Mouse (Mus musculus) intestine, embryonic 14.5 days (tissue): Measurements from ENCODE around the gene Cstad. TPM values are rescaled to one million over a fixed set of nuclear protein-coding genes. Genes with fewer than 3 reads are reported as not detected.
A peak's percentile ranks its signal among the peaks of the same experiment; 100 is the strongest.

Experiments used
- ATAC-seq: fragments of 200-750 bp; cut with Nextera tagmentation; replicated peaks from 2 replicates; pipeline ENCODE4 v1.8.0; 2017; ENCODE audit warnings: low read depth, moderate number of reproducible peaks, moderate TSS enrichment, moderate library complexity; ENCODE audit not compliant: low FRiP score, low TSS enrichment
- DNase-seq: peaks from one replicate; pipeline ENCODE4 v3.0.0-alpha.2; 2018; ENCODE audit warnings: low spot score
- H3K27ac ChIP-seq: fragments of 300-500 bp; sonication (generic); 2 replicates; pipeline ENCODE4 v1.5.1; 2014; ENCODE audit warnings: low read depth, mild to moderate bottlenecking, control low read depth
- H3K27me3 ChIP-seq: fragments of 300-500 bp; sonication (generic); replicated peaks from 2 replicates; pipeline ENCODE4 v1.6.1; 2014; ENCODE audit warnings: low read length, control low read depth; ENCODE audit not compliant: control insufficient read depth, insufficient read depth
- H3K36me3 ChIP-seq: fragments of 300-500 bp; sonication (generic); 2 replicates; pipeline ENCODE4 v1.6.1; 2014; ENCODE audit warnings: low read length, control low read depth; ENCODE audit not compliant: control insufficient read depth, insufficient read depth
- H3K4me1 ChIP-seq: fragments of 300-500 bp; sonication (generic); replicated peaks from 2 replicates; pipeline ENCODE4 v1.6.1; 2014; ENCODE audit warnings: low read length, control low read depth, mixed read lengths; ENCODE audit not compliant: control insufficient read depth, insufficient read depth
- H3K4me2 ChIP-seq: fragments of 300-500 bp; sonication (generic); 2 replicates; pipeline ENCODE4 v1.6.1; 2014; ENCODE audit warnings: low read length
- H3K4me3 ChIP-seq: fragments of 300-500 bp; sonication (generic); 2 replicates; pipeline ENCODE4 v1.5.1; 2014; ENCODE audit warnings: low read depth, low read length, control low read depth, mixed read lengths
- H3K9ac ChIP-seq: fragments of 300-500 bp; sonication (generic); 2 replicates; pipeline ENCODE4 v1.6.1; 2014; ENCODE audit warnings: mild to moderate bottlenecking, low read length
- H3K9me3 ChIP-seq: fragments of 300-500 bp; sonication (generic); 2 replicates; pipeline ENCODE4 v1.6.1; 2016; ENCODE audit warnings: low read length, control low read depth; ENCODE audit not compliant: control insufficient read depth
- WGBS: fragments of 180-500 bp; shearing (Covaris S2); extraction: QIAGEN DNeasy Blood & Tissue Kit; methylation state at CpG from one replicate; pipeline ENCODE4 v1.1.7; 2014; 5-methylcytosine and 5-hydroxymethylcytosine counted together
- polyA plus RNA-seq: library from polyadenylated mRNA; unstranded; fragments of >200 nt; fragmentation: Nextera tagmentation; extraction: Ambion mirVana; gene quantifications from 2 replicates; pipeline ENCODE4 v1.2.1, GENCODE M21; 2014

Cstad gene
- polyA plus RNA-seq: 0.99 and 1.1 TPM in 2 replicates

DNA sequence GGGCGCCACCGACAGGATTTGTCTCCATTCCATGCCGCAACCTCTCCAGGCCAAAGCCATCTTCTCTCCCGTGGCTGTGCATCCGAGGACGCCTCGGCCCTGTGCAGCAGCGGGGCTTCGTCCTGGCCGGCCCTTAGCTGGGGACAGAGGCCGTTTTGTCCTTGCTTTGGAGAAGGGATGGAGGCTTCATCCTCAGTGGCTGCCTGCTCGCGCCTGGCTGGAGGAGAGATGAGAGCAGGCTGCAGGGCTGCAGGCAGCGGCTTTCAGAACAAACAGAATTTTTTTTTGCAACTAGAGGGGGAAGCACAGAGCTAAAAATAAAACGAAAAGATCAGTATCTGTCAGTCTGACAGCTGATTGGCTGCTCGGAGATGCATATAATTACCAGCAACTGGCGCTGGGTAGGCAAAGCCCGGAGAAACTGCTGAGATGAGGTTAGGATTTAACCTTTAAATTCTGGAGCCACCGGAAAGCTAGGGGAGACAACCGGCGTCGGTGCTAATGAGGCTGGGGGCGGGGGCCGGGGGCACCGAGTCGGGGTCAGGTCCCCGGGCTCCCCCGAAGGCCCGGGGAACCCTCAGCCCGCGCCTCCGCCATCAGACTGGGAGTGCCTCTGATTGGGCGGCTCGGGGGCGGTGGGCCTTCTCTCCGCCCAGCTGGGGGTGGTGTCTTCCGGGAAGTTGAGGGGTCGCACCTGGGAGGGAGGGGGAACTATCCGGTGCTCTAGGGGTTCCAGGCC is at the start of gene Cstad:
Gene Cstad (plus strand): TSS at position 400 of the 739 bp plus-strand sequence.
- H3K4me2 ChIP-seq: peak within 1 kb of the TSS; percentile 59
- DNase-seq (peak; percentile 90), ATAC-seq (peak; percentile 72)
- H3K27ac ChIP-seq: peak within 1 kb of the TSS; percentile 96
- H3K4me1 ChIP-seq: peaks cover 27% of the 10 kb centered on the region
- H3K4me3 ChIP-seq: peak within 1 kb of the TSS; percentile 47
- 1% methylated on average over 38 of the region's 39 CpGs for WGBS
- H3K36me3 ChIP-seq: no peaks in the 10 kb centered on the region
- no peaks in the 10 kb centered on the region for H3K9me3 ChIP-seq
- H3K9ac ChIP-seq: peak within 1 kb of the TSS; percentile 61
- no peaks in the 10 kb centered on the region for H3K27me3 ChIP-seq

DNA sequence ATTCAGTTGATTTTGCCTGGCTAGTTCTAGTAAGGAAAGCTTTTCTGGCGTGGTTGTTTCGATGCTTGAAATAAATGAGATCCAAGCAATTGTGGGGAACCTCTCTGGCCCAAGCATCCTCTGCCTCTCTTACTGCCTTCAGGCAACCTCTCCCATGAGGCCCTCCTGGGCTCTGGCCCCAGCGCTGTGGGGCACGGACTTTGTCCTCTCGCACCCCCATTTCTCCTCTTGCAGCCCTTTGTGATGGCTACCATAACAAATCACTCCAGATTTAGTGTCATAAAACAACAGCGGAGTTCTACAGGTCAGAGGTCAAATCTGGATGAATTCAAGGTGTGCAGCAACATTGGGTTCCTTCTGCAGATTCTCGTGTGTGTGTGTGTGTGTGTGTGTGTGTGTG is 49.1 kb upstream of the Cstad start:
- Histone ChIP-seq H3K27ac (no peak overlapping the region), H3K36me3 (no peaks in the 10 kb centered on the region), H3K4me2 (peak overlapping the region; percentile 60), H3K4me1 (peaks cover 31% of the 10 kb centered on the region), H3K9ac (no peak overlapping the region), H3K4me3 (no peak overlapping the region; the same call in 1 of the 2 replicates), H3K27me3 (no peaks in the 10 kb centered on the region), H3K9me3 (no peaks in the 10 kb centered on the region)
- ATAC-seq: no peak
- peak; percentile 65 for DNase-seq
- 36% methylated on average over 7 of the region's 7 CpGs for WGBS

DNA sequence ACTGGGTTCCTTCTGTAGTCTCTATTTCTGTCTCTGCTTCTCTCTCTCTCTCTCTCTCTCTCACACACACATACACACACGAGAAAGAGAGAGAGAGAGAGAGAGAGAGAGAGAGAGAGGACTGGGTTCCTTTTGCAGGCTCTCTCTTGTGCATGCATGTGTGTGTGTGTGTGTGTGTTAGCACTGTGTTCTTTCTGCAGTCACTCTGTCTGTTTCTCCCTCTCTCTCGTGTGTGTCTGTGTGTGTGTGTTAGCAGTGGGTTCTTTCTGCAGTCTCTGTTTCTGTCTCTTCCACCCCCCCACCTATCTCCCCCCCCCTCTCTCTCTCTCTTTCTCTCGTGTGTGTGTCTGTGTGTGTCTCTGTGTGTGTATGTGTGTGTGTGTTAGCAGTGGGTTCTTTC is 48.6 kb upstream of the Cstad start:
- Histone ChIP-seq H3K9ac (no peak overlapping the region), H3K4me3 (no peak overlapping the region), H3K4me2 (no peak overlapping the region), H3K36me3 (no peaks in the 10 kb centered on the region), H3K27me3 (no peaks in the 10 kb centered on the region), H3K27ac (no peak overlapping the region), H3K4me1 (peaks cover 29% of the 10 kb centered on the region), H3K9me3 (no peaks in the 10 kb centered on the region)
- no peak for DNase-seq
- ATAC-seq: no peak
- 33% methylated on average over 2 of the region's 3 CpGs for WGBS

DNA sequence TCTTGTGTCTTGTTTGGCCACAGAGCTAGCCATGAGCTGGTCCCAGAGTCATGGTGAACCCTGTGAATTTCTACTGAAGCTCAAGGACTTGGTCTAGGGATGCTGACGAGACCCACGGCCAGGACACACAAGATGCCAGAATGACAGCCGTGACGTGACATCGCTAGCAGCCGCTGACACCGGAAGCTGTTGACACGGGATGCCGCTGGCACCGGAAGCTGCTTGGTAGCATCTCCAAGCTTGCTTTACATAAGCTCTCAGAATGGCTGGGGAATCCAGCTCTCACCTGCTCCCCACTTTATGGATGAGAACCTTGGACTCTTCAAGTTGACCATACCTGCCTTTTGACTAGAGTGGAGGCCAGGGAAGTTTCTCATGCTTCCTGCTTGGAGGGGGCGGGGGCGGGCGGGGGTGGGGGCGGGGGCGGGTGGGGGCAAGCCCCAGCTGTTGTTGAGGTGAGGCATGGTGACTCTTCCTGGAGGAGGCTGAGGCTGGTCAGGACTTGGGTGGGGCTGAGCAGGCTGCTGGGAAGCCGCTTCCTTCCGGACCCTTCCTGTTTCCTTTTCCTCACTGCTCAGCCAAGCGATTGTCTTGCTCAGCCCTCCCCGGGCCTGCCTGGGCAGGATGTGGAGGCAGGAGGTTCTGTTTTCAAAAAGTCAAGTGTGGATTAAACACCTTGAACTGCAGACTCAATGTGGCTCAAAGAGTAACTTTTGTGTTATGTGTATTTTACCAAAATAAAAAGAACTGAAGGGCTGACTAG is 47.2 kb upstream of the Cstad start:
- no peaks in the 10 kb centered on the region for H3K27me3 ChIP-seq
- H3K9me3 ChIP-seq: no peaks in the 10 kb centered on the region
- peaks cover 25% of the 10 kb centered on the region for H3K4me1 ChIP-seq
- no peak overlapping the region for H3K9ac ChIP-seq
- no peak overlapping the region for H3K27ac ChIP-seq
- ATAC-seq (no peak; the same call in 1 of the 2 replicates), DNase-seq (peak; percentile 61)
- H3K4me3 ChIP-seq: no peak overlapping the region
- no peaks in the 10 kb centered on the region for H3K36me3 ChIP-seq
- WGBS: 67% methylated on average over 19 of the region's 19 CpGs
- H3K4me2 ChIP-seq: no peak overlapping the region

DNA sequence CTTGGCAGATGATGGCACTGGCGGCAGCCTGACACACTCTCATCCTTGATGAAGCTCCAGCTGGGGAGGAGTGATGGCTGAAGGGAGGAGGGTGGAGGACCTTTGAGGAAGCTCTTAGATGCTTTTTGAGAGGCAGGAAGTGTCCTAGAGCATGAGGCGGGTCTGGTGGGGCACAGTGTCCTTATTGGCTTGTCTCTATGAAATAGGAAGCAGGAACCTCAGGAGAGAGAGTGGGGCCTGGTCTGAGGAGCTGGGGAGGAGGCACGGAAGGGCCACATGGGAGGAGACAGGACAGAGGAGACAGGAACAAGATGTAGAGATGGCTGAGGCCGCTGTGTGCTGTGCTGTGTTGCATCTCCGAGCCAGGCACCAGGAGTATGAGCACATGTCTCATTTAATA is 43.3 kb upstream of the Cstad start:
- no peak overlapping the region for H3K4me3 ChIP-seq
- ATAC-seq (no peak), DNase-seq (no peak)
- H3K27ac ChIP-seq: no peak overlapping the region
- H3K4me1 ChIP-seq: peaks cover 8% of the 10 kb centered on the region; the same call in 1 of the 2 replicates
- H3K4me2 ChIP-seq: no peak overlapping the region
- H3K36me3 ChIP-seq: no peaks in the 10 kb centered on the region
- no peak overlapping the region for H3K9ac ChIP-seq
- H3K9me3 ChIP-seq: no peaks in the 10 kb centered on the region
- 67% methylated on average over 5 of the region's 5 CpGs for WGBS
- H3K27me3 ChIP-seq: no peaks in the 10 kb centered on the region

DNA sequence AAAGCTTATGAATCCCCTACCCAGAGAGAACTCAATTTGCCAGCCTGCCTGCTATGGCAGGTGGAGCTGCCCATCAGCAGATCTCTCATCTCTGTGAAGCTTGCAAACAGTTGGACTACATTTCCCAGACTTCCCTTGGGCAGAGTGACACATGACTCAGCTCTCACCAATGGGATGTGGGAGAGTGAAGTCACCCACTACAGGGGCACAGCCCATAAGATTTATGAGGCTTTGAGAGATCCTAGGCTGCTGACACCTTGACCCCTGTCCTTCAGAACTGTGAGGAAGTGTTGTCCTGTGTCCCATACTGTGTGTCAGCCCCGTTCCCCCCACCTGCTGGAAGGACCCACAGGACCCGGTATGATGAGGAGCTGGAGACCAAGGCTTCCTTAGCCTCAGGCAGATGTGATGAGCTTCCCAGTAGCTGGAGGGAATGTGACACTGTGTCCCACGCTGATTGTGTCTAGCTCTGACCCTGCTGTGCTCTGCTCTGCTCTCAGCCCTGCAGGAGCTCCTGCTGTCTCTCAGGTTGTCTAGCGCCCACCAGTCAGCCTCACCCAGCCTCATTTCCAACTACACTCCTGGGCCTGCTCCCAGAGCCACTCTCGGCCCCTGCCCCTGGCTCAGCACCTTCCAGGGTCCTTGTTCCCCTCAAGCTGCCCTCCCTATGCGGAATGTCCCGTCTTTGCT is 40.8 kb upstream of the Cstad start:
- 47% methylated on average over 7 of the region's 7 CpGs for WGBS
- Histone ChIP-seq H3K9me3 (no peaks in the 10 kb centered on the region), H3K4me2 (no peak overlapping the region), H3K4me1 (no peaks in the 10 kb centered on the region), H3K36me3 (no peaks in the 10 kb centered on the region), H3K9ac (no peak overlapping the region), H3K4me3 (no peak overlapping the region), H3K27ac (no peak overlapping the region), H3K27me3 (no peaks in the 10 kb centered on the region)
- ATAC-seq: peak; percentile 78
- no peak for DNase-seq

DNA sequence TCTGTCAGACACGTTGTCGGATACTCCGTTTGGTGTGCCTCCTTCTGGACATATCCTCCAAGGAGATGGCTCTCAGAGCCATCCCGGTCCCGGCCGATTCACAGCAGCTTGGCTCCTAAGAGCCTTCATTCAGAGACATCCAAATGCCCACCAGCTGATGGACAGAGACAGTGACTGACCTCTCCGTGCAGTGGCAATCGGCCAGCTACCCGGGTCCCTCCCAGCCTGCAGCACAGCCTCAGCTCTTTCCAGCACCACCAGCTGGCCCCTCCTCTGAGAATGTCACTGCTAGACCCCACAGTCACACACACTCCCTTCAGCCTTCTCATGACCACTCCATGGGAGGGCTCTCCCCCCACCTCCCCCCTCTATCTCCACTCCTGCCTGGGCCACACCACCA is 39.6 kb upstream of the Cstad start:
- Histone ChIP-seq H3K4me1 (no peaks in the 10 kb centered on the region), H3K27me3 (no peaks in the 10 kb centered on the region), H3K9ac (no peak overlapping the region), H3K27ac (no peak overlapping the region), H3K36me3 (no peaks in the 10 kb centered on the region), H3K9me3 (no peaks in the 10 kb centered on the region), H3K4me3 (no peak overlapping the region), H3K4me2 (no peak overlapping the region)
- DNase-seq (no peak), ATAC-seq (no peak)
- WGBS: 61% methylated on average over 9 of the region's 9 CpGs

DNA sequence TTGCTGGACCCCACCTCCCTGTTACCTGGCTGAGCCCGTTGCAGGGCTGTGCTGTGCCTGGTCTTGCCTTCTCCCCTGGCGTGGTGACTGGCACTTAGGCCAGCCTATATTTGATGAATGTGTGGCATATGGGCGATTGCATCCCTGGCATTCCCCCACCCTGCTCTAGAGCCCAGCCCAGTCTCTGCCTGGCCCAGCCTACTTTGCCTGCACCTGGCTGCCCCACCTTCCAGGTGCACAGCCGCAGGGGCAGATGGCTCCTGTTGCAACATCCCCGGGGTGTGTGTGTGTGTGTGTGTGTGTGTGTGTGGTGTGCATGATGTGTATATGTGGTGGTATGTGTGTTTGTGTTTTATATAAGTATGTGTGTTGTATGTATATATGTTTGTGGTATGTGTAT is 38.3 kb upstream of the Cstad start:
- no peaks in the 10 kb centered on the region for H3K4me1 ChIP-seq
- H3K27me3 ChIP-seq: no peaks in the 10 kb centered on the region
- ATAC-seq (no peak), DNase-seq (no peak)
- no peaks in the 10 kb centered on the region for H3K9me3 ChIP-seq
- no peak overlapping the region for H3K4me2 ChIP-seq
- WGBS: 88% methylated on average over 5 of the region's 5 CpGs
- H3K27ac ChIP-seq: no peak overlapping the region
- H3K4me3 ChIP-seq: no peak overlapping the region
- H3K9ac ChIP-seq: no peak overlapping the region
- no peaks in the 10 kb centered on the region for H3K36me3 ChIP-seq
